Mouse (Mus musculus) neural tube, embryonic 10.5 days (tissue): ENCODE measurements around the gene Skap2.
A peak's percentile ranks its signal among the peaks of the same experiment; 100 is the strongest.

Experiments used
- DNase-seq: peaks from one replicate; pipeline ENCODE4 v3.0.0-alpha.2; 2017; ENCODE audit warnings: low spot score; ENCODE audit errors: extremely low spot score

Gene Skap2

DNA sequence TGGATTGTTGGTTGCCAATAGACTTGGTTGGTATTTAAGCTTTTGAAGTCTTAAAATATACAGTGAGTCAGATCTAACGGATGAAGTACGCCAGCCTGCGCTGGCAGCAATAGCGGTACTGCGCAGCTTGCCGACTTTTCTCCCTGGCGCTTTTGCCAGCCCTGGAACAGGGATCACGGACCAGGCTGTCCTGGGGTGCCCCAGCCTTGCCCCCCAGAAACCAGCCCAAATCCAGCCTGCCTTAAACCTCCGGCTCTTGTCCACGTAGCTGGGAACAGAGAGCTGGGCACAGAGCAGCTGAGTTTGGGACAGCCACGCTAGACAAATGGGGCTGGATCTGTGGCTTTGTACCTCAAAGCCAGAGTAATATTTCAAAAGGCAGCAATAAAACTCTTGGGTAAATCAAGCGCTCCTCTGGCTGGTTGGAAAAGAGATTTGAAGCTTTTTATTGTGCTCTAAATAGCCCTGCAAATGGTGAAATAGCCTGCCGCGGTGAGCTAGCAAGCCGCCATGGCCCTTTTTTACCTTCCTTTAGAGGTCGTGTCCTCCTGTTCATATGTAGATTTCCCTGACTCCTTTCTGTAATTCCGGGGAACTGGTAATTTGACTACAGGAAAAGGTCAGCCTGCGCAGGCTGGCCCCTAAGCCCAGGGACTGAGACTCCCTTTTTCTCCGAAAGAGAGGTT lies 6.2 kb downstream of the Skap2 start:
- peak; percentile 80 for DNase-seq

DNA sequence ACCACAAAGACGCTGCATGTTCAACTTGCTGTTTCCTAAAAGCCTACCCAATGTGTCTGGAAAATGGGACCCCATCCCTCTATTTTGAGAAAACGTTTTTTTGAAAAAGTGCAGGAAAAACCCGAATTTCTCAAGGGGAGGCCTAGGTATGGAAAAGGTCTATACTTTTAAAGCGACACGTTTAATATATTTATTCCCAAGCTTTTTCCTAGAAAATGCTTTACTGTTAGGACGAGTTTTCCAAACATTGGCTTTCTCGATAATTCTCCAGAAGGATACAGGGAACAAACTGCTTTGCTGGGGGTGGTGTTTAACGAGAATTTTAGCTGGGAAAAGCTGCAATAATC lies 6.8 kb downstream of the Skap2 start:
- DNase-seq = no peak

DNA sequence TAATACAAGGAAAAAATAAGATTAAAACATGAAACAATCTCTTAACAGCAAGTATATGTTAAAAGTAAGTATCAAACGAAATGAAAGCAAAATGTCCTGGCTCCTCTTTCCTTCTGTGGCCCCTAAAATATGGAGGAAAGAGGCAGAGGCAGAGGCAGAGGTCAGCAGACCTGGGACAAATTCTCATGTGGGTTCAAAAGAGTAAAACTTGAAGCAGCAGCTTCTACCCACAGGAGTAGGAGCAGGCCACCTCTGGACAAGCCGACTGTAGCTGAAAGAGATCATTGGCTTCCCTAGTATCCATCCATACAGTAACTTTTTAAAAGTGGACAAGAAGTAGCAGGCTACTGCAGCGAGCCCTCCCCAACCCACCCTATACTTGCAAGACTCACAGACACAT lies 7.4 kb downstream of the Skap2 start:
- peak; percentile 51 for DNase-seq

DNA sequence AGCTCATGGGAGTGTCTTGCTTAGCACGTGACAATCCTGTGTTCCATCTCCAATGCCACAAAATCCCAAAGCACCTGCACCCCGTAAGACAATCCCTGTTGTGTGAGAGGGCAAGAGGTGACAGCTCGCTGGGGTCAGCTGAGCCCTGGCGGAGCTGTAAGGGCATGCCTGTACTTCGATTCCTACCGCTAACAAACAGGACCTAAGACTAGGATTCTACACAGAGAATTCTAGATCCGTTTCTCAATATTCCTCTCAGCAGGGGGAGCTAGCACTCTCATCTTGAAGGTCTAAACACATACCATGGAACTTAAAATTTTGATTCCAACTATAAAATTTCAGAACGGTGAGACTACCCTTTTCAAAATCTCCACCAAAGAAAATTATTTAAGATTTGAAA lies 9.7 kb downstream of the Skap2 start:
- peak; percentile 33 for DNase-seq

DNA sequence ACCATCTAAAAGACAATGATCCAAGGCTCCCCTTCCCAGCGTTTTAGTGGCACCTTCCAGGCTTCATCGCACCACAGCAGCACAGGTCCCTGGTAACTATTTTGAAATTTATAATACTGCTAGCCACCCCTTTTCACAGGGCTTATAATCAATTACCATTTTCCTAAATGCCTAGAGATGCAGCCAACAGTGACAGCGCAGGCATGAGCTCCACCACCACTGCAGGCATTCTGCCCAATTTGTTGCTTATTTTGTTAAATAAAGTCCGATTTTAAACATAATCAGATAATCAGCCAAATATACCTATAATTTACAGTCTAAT lies 13.2 kb downstream of the Skap2 start:
- no peak for DNase-seq

DNA sequence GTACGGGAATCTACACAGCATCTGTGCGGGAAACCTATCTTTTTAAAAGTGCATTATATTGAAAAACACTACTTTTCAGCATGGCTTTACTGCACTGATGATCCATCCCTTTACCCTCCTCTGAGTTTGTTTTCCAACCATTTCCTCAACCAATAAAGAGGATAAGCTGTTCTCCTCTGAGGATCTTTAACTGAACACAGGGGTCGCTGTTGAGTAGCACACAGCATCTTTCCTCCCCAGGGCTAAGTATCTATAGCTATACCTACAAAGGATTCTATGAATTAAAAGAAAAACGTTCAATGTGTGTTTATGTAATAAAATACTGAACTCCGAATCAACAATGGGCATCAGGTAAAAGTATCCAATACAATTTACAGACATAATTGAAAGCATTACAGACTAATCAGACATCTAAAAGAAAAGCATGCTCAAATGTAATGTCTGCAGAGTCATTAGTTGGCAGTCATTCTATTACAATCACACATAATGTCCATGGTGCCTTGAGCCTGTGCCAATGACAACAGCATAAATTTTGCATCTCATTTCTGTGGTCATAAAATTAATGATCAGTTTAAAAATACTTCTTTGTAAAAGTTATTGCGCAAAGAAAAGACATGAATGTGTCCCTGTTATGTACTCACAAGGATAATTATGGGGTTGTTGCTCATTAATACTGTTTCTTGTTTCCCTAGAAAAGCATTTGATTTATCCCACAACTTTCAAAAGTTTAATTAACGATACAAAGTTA lies 13.8 kb downstream of the Skap2 start:
- no peak for DNase-seq

DNA sequence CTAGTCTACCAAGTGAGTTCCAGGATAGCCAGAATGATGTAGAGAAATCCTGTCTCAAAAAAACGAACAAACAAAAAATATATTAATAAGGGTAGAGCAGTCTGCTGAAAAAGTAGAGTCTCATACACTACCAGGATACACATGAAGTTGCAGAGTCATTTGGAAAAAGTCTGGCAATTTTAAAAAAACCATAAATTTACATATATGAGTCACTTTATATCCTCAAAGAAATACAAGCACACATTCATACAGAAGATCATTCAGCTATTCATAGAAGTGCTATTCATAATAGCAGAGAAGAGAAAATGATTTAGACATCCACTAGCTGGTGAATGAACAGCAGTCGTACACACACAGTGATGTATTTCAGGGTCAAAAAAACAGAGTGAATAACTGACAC lies 24.4 kb downstream of the Skap2 start:
- DNase-seq = no peak

DNA sequence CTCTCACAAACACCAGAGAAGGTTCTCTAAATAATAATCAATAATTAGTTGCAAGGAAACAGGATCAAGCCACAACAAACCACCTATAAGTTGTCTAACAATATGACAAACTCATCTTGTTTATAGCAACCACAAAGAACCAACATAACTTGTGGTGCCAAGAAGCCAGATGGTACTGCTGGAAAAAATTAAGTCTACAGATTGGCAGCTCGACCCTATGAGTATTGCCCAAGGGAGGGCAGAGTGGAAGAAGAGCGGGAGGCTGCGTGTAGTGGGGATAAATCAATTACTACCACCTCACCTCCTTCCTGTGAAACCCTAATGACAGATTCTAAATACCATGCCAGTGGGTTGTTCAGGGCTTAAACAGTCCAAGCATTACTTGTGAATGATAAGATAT lies 34.7 kb downstream of the Skap2 start:
- no peak for DNase-seq

DNA sequence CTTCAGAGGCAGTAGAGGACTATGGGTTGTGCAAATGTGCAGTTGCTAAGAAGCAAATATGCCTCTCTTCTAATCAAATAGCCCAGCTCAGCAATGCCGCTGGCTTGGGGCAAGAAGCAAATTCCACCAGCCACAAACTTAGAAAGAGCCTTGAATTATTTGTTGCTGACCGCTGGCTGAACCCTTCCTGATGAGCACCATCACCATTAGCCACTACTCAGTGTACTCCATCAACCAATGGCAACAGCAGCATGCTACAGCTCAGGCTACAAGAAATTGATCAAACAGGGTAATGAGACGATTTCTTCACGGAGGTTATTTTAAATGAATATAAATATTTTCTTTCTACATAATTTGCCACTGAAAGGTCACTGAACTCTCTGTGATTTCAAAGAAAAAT lies 36.6 kb downstream of the Skap2 start:
- DNase-seq = peak; percentile 55

DNA sequence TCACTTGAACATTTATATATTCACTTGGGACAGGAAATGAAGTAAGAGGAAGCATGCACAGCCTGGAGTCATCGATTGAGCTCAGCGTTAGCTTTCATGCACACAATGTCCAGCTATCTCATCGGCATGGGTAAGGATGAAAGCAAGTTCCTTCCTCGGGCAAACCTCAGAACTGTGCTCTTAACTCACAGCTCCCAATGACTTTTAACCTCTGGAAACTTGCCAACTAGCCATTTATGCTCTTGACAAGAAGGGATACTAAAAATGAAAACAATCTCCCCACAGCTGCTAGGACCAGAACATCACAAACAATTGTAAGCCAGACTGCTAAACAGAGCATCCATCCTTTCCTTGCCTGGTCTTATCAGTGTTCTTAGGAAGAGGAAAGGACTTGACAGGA lies 53.4 kb downstream of the Skap2 start:
- DNase-seq = no peak

DNA sequence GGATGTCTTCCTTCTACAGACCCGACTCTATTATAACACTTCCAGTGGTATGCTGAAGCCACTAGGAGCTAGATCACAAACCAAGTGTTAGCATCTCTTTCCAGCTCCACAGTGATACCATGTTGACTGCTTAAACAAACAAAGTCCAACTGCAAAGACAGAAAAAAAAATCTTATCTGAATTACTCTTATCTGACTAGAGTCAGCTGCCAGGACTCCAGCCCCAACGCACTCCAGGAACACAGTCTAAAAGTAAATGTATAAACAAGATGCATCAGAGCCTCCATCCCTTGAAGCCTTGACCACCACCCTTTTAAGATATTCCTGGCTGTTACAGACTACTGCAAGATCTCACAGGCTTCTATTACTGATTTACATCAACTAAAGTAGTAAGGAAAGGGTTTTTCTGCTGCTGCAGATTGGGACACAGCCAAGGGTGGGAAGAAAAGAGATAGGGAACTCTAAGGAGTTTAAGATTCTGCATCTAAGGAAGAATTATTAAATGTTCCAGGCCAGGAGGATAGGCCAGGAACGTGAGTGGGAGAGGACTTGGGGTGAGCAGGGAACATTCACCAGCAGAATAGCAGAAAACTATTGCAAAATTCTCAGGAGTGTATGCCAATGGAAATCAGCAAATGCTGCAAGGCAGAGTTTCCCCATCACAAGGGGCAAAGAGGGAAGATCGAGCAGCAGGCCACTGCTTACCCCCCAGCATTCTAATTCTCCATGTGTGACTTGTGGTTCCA lies 56.1 kb downstream of the Skap2 start:
- DNase-seq = no peak

DNA sequence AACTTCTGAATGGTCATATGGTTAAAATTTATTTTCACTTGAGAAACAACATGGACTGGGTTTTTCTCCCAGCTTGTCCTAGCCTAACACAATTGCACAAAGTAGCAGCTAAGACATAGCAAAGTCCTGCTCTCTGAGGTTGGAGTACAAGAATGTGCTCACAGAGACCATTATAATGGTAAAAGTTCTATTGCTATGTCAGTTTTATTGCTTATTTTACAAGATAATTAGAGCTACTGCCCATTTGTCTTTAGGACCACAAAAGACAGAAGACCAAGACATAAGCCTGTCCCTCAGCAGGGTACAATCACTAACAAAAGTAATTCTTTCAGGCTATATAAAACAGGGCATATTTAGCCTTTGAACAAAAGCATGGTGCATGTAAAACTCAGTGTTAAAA lies 64.7 kb downstream of the Skap2 start:
- no peak for DNase-seq

DNA sequence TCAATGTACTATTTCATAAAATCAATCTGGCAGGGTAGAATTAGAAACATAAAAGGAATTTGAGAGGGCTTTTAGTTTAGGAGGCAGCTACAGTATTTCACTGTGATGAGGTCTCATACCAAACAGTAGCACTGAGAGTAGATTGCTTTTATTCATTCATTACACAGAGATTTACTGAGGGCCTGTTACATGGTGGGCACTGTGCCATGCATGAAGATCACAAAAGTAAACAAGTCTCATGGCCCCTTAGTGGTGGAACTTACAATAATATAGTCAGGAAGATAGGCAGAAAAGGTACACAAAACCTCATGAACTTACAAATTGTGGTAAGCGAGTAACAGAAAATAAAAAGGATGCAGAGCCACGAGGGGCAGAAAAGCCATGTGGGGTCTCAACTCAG lies 67.4 kb downstream of the Skap2 start:
- no peak for DNase-seq

DNA sequence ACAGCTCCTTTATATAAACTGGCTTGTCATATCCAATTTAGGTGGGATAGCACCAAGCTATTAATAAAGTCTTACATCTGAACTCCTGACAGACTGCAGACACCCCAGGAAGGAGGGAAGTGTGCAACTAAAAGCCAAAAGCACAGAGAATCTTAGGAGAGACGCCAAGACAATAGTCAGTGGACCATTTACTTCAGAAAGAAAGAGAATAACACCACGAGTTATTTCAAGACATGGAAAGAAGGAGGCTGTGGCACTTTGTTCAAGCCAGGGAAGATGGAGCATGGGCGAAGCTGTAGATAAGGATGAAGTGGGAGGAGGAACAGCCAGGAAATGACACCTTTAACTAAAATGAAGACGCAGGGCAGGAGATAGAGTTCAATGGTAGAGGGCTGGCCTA lies 78.4 kb downstream of the Skap2 start:
- DNase-seq = no peak

DNA sequence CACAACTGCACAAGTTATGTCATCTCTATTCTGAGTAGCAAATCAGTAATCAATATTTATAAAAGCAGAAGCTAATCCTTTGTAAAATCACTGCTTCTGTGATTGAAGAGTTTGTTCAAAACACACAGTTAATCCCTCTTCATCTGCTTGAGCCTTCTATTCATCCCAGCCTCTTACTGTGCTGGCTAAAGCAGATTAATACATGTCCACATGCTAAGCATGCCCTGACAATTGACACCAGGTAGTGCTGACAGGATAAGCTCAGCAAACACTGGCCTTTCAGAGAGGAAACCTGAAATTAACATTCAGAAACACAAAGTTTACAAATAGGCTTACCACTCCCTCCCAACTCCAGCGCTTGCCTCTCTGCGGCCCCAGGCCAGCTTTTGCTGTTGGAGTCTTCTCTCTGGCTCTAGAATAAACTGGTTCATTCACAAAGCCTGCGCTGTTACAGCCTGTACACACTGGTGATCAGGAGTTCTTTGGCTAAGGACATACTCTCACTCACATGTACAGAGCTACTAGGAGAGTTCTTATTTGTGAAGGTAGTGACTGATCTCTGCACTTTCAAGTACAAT lies 79.2 kb downstream of the Skap2 start:
- DNase-seq = no peak

DNA sequence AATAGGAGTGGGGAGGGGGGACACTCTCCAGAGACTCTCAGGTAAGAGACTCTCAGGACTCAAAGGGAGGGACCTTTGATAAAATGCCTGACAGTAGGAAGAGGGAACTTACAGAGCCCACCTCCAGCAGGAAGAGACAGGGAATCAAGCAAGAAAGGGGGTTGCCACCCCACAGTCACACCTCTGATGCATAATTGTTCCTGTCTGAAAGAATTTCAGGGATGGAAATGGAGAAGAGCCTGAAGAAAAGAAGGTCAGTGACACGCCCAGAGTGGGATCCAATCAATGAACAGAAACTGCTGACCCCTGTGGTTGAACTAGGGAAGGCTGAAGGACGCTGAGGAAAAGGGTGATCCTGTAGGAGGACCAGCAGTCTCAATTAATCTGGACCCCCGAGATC lies 85.2 kb downstream of the Skap2 start:
- DNase-seq = no peak

DNA sequence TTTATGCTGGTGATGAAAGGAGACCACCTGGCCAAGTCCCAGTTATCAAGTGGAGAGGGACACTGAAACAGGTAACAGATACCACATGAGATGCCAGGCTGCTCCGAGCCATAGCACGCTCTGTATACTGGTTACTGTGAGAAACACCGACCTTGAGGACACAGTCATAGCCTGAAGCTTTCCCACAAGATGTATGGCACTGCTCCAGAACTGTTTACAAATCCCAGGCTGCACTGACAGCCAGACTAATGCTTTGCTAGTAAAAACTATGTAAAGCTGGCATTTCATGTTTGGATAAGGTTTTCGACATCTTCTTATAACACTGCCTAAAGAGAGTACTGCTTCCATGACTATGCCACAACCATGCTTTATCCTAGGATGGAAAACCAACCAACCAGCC lies 90.5 kb downstream of the Skap2 start:
- no peak for DNase-seq

DNA sequence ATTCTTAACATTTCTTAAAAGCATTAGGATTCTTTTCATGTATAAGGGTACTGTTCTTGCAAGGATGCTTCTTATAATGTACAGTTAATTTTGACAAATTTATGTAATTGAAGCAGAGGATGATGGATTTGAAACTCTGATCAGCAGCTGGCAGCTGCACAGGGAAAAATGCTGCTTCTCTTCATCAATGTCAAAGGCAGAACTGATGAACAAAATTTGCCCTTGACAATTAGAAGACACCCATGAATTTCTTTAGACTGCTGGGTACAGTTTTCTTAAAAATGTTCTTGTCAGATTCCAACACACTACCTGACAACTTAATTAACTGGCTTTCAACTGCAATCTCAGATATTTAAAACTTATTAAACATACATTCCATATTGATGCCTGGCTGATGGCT lies 103.9 kb downstream of the Skap2 start:
- DNase-seq = no peak

DNA sequence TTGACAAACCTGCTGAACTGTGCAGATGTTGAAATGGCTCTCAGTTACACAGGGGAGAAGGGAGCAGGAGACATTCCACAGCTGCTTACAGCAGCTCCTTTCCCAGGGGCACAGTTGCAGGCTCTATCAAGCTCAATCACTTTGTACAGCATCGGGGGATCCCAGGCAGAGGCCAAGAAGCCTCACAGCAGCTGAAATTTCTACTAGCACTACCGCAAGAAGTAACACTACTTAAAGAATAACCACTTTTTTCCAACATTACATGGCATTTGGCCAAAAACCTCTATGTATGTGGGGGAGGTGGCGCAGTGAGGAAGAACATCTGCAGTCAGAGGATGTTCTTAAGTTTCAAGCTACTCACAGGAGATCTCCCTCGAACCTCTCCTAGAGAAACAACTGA lies 106.7 kb downstream of the Skap2 start:
- no peak for DNase-seq

DNA sequence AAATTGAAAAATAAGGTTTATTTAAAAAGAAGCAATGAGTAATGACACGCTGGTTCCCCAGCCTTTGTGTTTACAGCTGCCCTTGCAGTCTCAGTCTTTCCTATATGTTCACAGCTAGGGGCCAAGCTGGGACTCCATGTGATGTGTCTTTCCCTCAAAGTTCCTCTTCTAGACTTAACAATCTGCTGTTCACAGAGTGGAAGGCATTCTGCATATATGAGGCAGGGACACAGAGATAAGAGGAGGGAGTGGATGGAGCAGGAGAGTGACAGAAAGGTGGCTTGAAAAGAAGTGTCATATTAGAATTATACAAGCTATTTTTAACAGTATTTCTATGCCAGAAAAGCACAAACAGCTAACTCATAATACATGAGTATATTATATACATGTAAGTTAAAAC lies 110.8 kb downstream of the Skap2 start:
- DNase-seq = no peak

DNA sequence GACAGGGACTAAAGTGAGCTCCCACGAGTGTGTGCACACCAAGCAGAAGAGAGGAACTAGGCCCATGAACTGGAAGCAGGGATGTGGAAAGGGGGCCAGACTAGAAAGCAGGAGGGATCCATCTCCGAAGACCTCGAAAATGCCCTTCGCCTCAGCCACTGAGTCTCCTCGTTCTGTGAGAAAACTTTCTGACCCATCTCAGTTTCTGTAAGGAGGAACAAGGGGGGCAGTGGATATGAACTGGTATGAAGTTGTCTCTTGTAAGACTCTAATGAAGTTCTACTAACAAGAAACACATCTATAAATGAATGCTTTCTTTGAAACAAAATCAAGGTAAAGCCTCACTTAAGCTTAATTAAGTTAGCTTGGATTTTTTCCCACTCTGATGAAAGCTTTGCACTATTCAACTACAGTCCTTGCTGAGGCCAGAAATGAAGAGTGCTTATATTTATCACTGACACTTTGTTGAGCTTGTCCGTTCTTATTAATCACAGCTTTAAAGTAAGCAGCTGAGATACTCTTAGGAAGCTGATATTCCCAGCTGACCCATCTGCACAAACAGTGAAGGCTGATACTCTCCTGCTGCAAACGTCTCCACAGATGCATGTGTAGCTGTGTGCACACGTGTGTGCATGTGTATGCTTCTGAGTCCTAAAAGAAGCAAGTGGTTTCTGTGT lies 113.9 kb downstream of the Skap2 start:
- no peak for DNase-seq

DNA sequence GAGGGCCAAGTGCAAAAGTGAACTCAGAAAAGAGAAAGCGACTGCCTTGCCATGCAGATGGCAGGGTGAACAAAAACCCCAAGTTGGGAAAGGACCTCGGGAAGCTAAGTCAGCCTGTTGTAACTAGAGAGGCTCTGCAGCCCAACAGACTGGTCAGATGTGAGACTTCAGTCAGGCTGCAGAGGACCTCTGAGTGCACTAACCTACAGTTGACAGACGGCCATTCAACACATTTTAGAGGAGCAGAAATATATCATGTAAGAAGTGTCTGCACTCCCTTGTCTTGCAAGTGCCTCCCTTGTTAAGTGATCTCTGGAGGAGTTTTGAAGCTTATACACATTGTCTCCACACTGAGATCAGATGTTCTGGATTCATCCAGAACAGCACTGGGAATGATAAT lies 116.6 kb downstream of the Skap2 start:
- DNase-seq = no peak
